In the genomic region with DNA sequence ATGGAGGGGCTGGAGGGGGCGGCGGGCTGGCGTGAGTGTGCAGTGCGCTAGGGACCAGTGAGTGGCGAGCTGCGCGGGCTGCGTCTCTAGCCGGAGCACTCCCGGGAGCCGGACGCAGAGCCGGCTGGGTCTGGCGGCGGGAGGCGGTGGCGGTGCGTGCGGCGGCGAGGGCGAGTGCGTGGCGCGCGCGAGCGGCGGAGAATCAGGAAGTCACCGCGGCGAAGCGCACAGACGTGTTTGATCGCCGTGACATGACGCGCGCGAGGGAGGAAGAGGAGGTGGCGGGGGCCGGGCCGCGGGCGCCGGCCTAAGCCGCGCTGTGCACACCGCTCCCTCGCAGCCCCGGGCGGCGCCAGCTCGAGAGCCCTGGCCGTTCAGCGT, we compare ENCODE assay signal across 8 mouse cellular contexts. TPM values are rescaled to one million over a fixed set of nuclear protein-coding genes. Genes with fewer than 3 reads are reported as not detected.
DNase-seq lines count a peak whose midpoint lies in the region; ATAC-seq and TF ChIP-seq lines count a peak whose summit lies in the region.

No protein-coding gene starts in this region.

- peak overlapping the region; percentile 83 for H3K4me3 ChIP-seq in E14TG2a.4 (replicated peaks; ENCODE audit: low read length)
- H3K4me3 ChIP-seq in forebrain, embryonic 11.5 days (ENCODE audit: low read depth, low read length): peak overlapping the region; percentile 61
- peak overlapping the region; percentile 82 for H3K4me3 ChIP-seq in limb, embryonic 13.5 days
- H3K4me3 ChIP-seq in midbrain, embryonic 12.5 days: peak overlapping the region; percentile 63

- H3K4me2 ChIP-seq in forebrain, embryonic 11.5 days (ENCODE audit: low read depth, low read length, severe bottlenecking): peak overlapping the region; percentile 100
- H3K4me2 ChIP-seq in limb, embryonic 13.5 days (replicated peaks): peak overlapping the region; percentile 98
- peak overlapping the region; percentile 99 for H3K4me2 ChIP-seq in midbrain, embryonic 12.5 days (replicated peaks)

- H3K27ac ChIP-seq in forebrain, embryonic 11.5 days (ENCODE audit: low read depth, low read length): no peak overlapping the region
- peak overlapping the region; percentile 97 for H3K27ac ChIP-seq in limb, embryonic 13.5 days
- peak overlapping the region; percentile 26; the same call in 1 of the 2 replicates for H3K27ac ChIP-seq in midbrain, embryonic 12.5 days (replicated peaks)

- TF ChIP-seq CTCF in E14TG2a.4 (conservative IDR thresholded peaks at IDR 0.05; ENCODE audit: low read length): no peak

- peaks cover 30% of the 10 kb centered on the region for H3K9me3 ChIP-seq in E14TG2a.4 (ENCODE audit: low read length)
- H3K9me3 ChIP-seq in forebrain, embryonic 11.5 days (ENCODE audit: control insufficient read depth, low read length): no peaks in the 10 kb centered on the region
- H3K9me3 ChIP-seq in limb, embryonic 13.5 days: no peaks in the 10 kb centered on the region
- no peaks in the 10 kb centered on the region for H3K9me3 ChIP-seq in midbrain, embryonic 12.5 days

- peak overlapping the region; percentile 51 for H3K9ac ChIP-seq in forebrain, embryonic 11.5 days (ENCODE audit: low read length)
- peak overlapping the region; percentile 89 for H3K9ac ChIP-seq in limb, embryonic 13.5 days
- peak overlapping the region; percentile 59 for H3K9ac ChIP-seq in midbrain, embryonic 12.5 days (replicated peaks)

- H3K4me1 ChIP-seq in E14TG2a.4 (replicated peaks; ENCODE audit: low read depth, low read length): peaks cover 28% of the 10 kb centered on the region
- H3K4me1 ChIP-seq in forebrain, embryonic 11.5 days (replicated peaks; ENCODE audit: control insufficient read depth, insufficient read depth, low read length): peaks cover 8% of the 10 kb centered on the region
- H3K4me1 ChIP-seq in limb, embryonic 13.5 days: peaks cover 29% of the 10 kb centered on the region
- peaks cover 22% of the 10 kb centered on the region for H3K4me1 ChIP-seq in midbrain, embryonic 12.5 days

- no peaks in the 10 kb centered on the region for H3K36me3 ChIP-seq in E14TG2a.4 (ENCODE audit: insufficient read depth, low read length)
- H3K36me3 ChIP-seq in forebrain, embryonic 11.5 days (ENCODE audit: control insufficient read depth, insufficient read depth, low read length): no peaks in the 10 kb centered on the region
- no peaks in the 10 kb centered on the region for H3K36me3 ChIP-seq in limb, embryonic 13.5 days
- no peaks in the 10 kb centered on the region for H3K36me3 ChIP-seq in midbrain, embryonic 12.5 days

- DNase-seq in R1 (ENCODE audit: low read depth, low spot score): peak; percentile 55
- no peak for DNase-seq in forebrain, embryonic 11.5 days (ENCODE audit: low spot score)
- peak; percentile 77 to 79 for DNase-seq in spleen, adult 18-20 months
- no peak for DNase-seq in frontal cortex, postnatal 10 days (ENCODE audit: low spot score in 2 of 2)

- H3K27me3 ChIP-seq in E14TG2a.4 (ENCODE audit: insufficient read depth, low read length): peaks cover 62% of the 10 kb centered on the region
- peaks cover 41% of the 10 kb centered on the region for H3K27me3 ChIP-seq in forebrain, embryonic 11.5 days (ENCODE audit: control insufficient read depth, insufficient read depth, low read length)
- H3K27me3 ChIP-seq in limb, embryonic 13.5 days: no peaks in the 10 kb centered on the region
- peaks cover 40% of the 10 kb centered on the region for H3K27me3 ChIP-seq in midbrain, embryonic 12.5 days

- ATAC-seq in forebrain, embryonic 11.5 days (replicated peaks; ENCODE audit: low FRiP score): 0 out of 2 replicates have a peak, but pooled peaks have one; percentile 24
- ATAC-seq in hematopoietic stem cell, adult 5-6 weeks (replicated peaks in 1 of 2; ENCODE audit: insufficient read depth in 1 of 2, low FRiP score in 2 of 2, low TSS enrichment in 1 of 2, low read depth in 1 of 2, poor library complexity in 2 of 2, severe bottlenecking in 2 of 2): peak; percentile 19 to 34; a peak in 3 of 4 replicates
- peak; percentile 24; the same call in 1 of the 2 replicates for ATAC-seq in limb, embryonic 13.5 days (ENCODE audit: low FRiP score, low read depth)
- 0 out of 2 replicates have a peak, but pooled peaks have one; percentile 20 for ATAC-seq in midbrain, embryonic 12.5 days (ENCODE audit: low FRiP score, low read depth)

- 1% methylated on average over 36 of the region's 56 CpGs for WGBS in forebrain, embryonic 11.5 days
- WGBS in limb, embryonic 13.5 days: under 1% methylated on average over 44 of the region's 56 CpGs
- 0% methylated on average over 44 of the region's 56 CpGs for WGBS in midbrain, embryonic 12.5 days

RNA-seq across cellular contexts. Expression of gene Smarca2, which starts 2.3 kb away (rescaled TPM):
- polyA plus RNA-seq in forebrain, embryonic 11.5 days (2014; fragmentation: Nextera tagmentation; extraction: Ambion mirVana): 45.4 and 45.5 TPM in 2 replicates
- 163 and 207 TPM in 2 replicates for total RNA-seq in hematopoietic stem cell, adult 5-6 weeks (2017)
- polyA plus RNA-seq in limb, embryonic 13.5 days (2015; fragmentation: Nextera tagmentation; extraction: Ambion mirVana): 91.3 and 93.5 TPM in 2 replicates
- 52.7 and 54.7 TPM in 2 replicates for polyA plus RNA-seq in midbrain, embryonic 12.5 days (2016; fragmentation: Nextera tagmentation; extraction: Ambion mirVana)

Comparison
In these comparisons a context has a peak if more than half of its experiments do, and no peak if none do; other contexts are left out.
1. DNase-seq: peak in R1 (single experiment) and spleen, adult 18-20 months (2 of 2); none in forebrain, embryonic 11.5 days (single experiment) and frontal cortex, postnatal 10 days (0 of 2).
2. Peak in every context shown above with its lines, with median percentiles within 50 percentile points of each other: H3K4me3 ChIP-seq, ATAC-seq, H3K4me2 ChIP-seq and H3K9ac ChIP-seq.